Mouse (Mus musculus): ENCODE results near the gene F10. TPM values are rescaled to one million over a fixed set of nuclear protein-coding genes. Genes with fewer than 3 reads are reported as not detected.
"Not testable (repeated sequence)": the region's sequence is repeated elsewhere in the genome, so short reads cannot be mapped to it uniquely, and the experiment has no call there.

Gene F10
- polyA plus RNA-seq, 1 experiment from 2014 or later, result 1.4 TPM

- Histone ChIP-seq H3K4me1 (peaks cover 4% of the 10 kb centered on the region; the same call in 1 of the 2 replicates), H3K4me2 (no peak within 1 kb of the TSS), H3K27me3 (replicated peaks) (0 out of 2 replicates have a peak, but pooled peaks cover 10% of the 10 kb centered on the region), H3K9me3 (no peaks in the 10 kb centered on the region), H3K36me3 (no peaks in the 10 kb centered on the region), H3K27ac (replicated peaks) (no peak within 1 kb of the TSS), H3K9ac (no peak within 1 kb of the TSS), H3K4me3 (no peak within 1 kb of the TSS)
- WGBS, result 66% methylated on average over 17 of the region's 17 CpGs
- ATAC-seq (ENCODE audit: extremely low read depth, insufficient number of reproducible peaks, low FRiP score, low TSS enrichment), result no peak
Measured at GRCm38 (mm10) chr8:13060441-13061150, 23.5 kb downstream of the F10 start, which contains the start of gene Proz. Gene Proz, plus strand, starts transcription at chr8:13060914.

GRCm38 (mm10) chr8:13063112-13063511 lies 26.0 kb downstream of the F10 start:
- Histone ChIP-seq H3K27ac (replicated peaks) (no peak overlapping the region), H3K4me2 (no peak overlapping the region), H3K27me3 (replicated peaks) (0 out of 2 replicates have a peak, but pooled peaks cover 10% of the 10 kb centered on the region), H3K4me3 (no peak overlapping the region), H3K9me3 (no peaks in the 10 kb centered on the region), H3K9ac (no peak overlapping the region), H3K4me1 (peaks cover 2% of the 10 kb centered on the region; the same call in 1 of the 2 replicates), H3K36me3 (no peaks in the 10 kb centered on the region)
- 70% methylated on average over 16 of the region's 16 CpGs for WGBS
- ATAC-seq (ENCODE audit: extremely low read depth, insufficient number of reproducible peaks, low FRiP score, low TSS enrichment), result no peak

- WGBS, result 89% methylated on average over 11 of the region's 11 CpGs
- H3K4me1 ChIP-seq, result no peaks in the 10 kb centered on the region
- ATAC-seq (ENCODE audit: extremely low read depth, insufficient number of reproducible peaks, low FRiP score, low TSS enrichment), result no peak
- no peaks in the 10 kb centered on the region for H3K9me3 ChIP-seq
- H3K4me2 ChIP-seq, result no peak overlapping the region
- H3K27me3 ChIP-seq (replicated peaks), result no peaks in the 10 kb centered on the region
- no peak overlapping the region for H3K27ac ChIP-seq (replicated peaks)
- H3K9ac ChIP-seq, result no peak overlapping the region
- peaks cover 60% of the 10 kb centered on the region for H3K36me3 ChIP-seq
- H3K4me3 ChIP-seq, result no peak overlapping the region
Measured at GRCm38 (mm10) chr8:13073255-13073654, 36.1 kb downstream of the F10 start.

- H3K9me3 ChIP-seq, result no peaks in the 10 kb centered on the region
- H3K4me2 ChIP-seq, result no peak overlapping the region
- no peak overlapping the region for H3K27ac ChIP-seq (replicated peaks)
- H3K4me1 ChIP-seq, result no peaks in the 10 kb centered on the region
- WGBS, result 88% methylated on average over 8 of the region's 8 CpGs
- ATAC-seq (ENCODE audit: extremely low read depth, insufficient number of reproducible peaks, low FRiP score, low TSS enrichment), result no peak
- no peak overlapping the region for H3K9ac ChIP-seq
- no peak overlapping the region for H3K4me3 ChIP-seq
- peaks cover 77% of the 10 kb centered on the region for H3K36me3 ChIP-seq
- H3K27me3 ChIP-seq (replicated peaks), result no peaks in the 10 kb centered on the region
Measured at GRCm38 (mm10) chr8:13075044-13075443, 37.9 kb downstream of the F10 start.

- H3K36me3 ChIP-seq, result peaks cover 82% of the 10 kb centered on the region
- not testable (repeated sequence) for ATAC-seq (ENCODE audit: extremely low read depth, insufficient number of reproducible peaks, low FRiP score, low TSS enrichment); H3K9me3 ChIP-seq; H3K4me3 ChIP-seq; H3K9ac ChIP-seq; H3K27ac ChIP-seq (replicated peaks); H3K4me1 ChIP-seq; H3K27me3 ChIP-seq (replicated peaks); H3K4me2 ChIP-seq
- WGBS, result 94% methylated on average over 1 of the region's 1 CpGs
Measured at GRCm38 (mm10) chr8:13075579-13075978, 38.5 kb downstream of the F10 start.

GRCm38 (mm10) chr8:13077542-13077941 lies 40.4 kb downstream of the F10 start:
- Histone ChIP-seq H3K4me1 (no peaks in the 10 kb centered on the region), H3K27me3 (replicated peaks) (no peaks in the 10 kb centered on the region), H3K9me3 (no peaks in the 10 kb centered on the region), H3K27ac (replicated peaks) (no peak overlapping the region), H3K4me2 (no peak overlapping the region), H3K36me3 (peaks cover 99% of the 10 kb centered on the region), H3K9ac (no peak overlapping the region), H3K4me3 (no peak overlapping the region)
- 84% methylated on average over 7 of the region's 7 CpGs for WGBS
- no peak for ATAC-seq (ENCODE audit: extremely low read depth, insufficient number of reproducible peaks, low FRiP score, low TSS enrichment)

- under 1% methylated on average over 45 of the region's 45 CpGs for WGBS
- H3K27ac ChIP-seq (replicated peaks), result peak overlapping the region; percentile 91
Measured at GRCm38 (mm10) chr8:13104691-13105086, 67.6 kb downstream of the F10 start.

GRCm38 (mm10) chr8:13105087-13105881 lies 68.2 kb downstream of the F10 start, which contains the start of the genes Pcid2 and Cul4a:
Gene Pcid2, minus strand, starts transcription at chr8:13105459.
Gene Cul4a, plus strand, starts transcription at chr8:13105621.
- H3K4me1 ChIP-seq, result peaks cover 49% of the 10 kb centered on the region
- ATAC-seq (ENCODE audit: extremely low read depth, insufficient number of reproducible peaks, low FRiP score, low TSS enrichment), result peak; percentile 91
- H3K27me3 ChIP-seq (replicated peaks), result no peaks in the 10 kb centered on the region
- H3K4me3 ChIP-seq, result peak within 1 kb of the TSS; percentile 94
- WGBS, result under 1% methylated on average over 82 of the region's 87 CpGs
- H3K4me2 ChIP-seq, result peak within 1 kb of the TSS; percentile 91
- no peaks in the 10 kb centered on the region for H3K9me3 ChIP-seq
- peak within 1 kb of the TSS; percentile 98 for H3K9ac ChIP-seq
- peaks cover 28% of the 10 kb centered on the region for H3K36me3 ChIP-seq
- peak within 1 kb of the TSS; percentile 91 for H3K27ac ChIP-seq (replicated peaks)

More at GRCm38 (mm10) chr8:13104691-13105086, 67.6 kb downstream of the F10 start:
- H3K4me2 ChIP-seq, result peak overlapping the region; percentile 91
- H3K27me3 ChIP-seq (replicated peaks), result no peaks in the 10 kb centered on the region
- H3K4me3 ChIP-seq, result peak overlapping the region; percentile 94
- no peaks in the 10 kb centered on the region for H3K9me3 ChIP-seq
- H3K9ac ChIP-seq, result peak overlapping the region; percentile 93
- peaks cover 43% of the 10 kb centered on the region for H3K4me1 ChIP-seq
- peak; percentile 39 for ATAC-seq (ENCODE audit: extremely low read depth, insufficient number of reproducible peaks, low FRiP score, low TSS enrichment)
- peaks cover 34% of the 10 kb centered on the region for H3K36me3 ChIP-seq

- under 1% methylated on average over 62 of the region's 63 CpGs for WGBS
- H3K27me3 ChIP-seq (replicated peaks), result no peaks in the 10 kb centered on the region
- H3K27ac ChIP-seq (replicated peaks), result peak overlapping the region; percentile 90
- no peaks in the 10 kb centered on the region for H3K9me3 ChIP-seq
- H3K36me3 ChIP-seq, result peaks cover 26% of the 10 kb centered on the region
- H3K4me1 ChIP-seq, result peaks cover 55% of the 10 kb centered on the region
- ATAC-seq (ENCODE audit: extremely low read depth, insufficient number of reproducible peaks, low FRiP score, low TSS enrichment), result peak; percentile 49
- peak overlapping the region; percentile 98 for H3K9ac ChIP-seq
- H3K4me3 ChIP-seq, result peak overlapping the region; percentile 94
- peak overlapping the region; percentile 91 for H3K4me2 ChIP-seq
Measured at GRCm38 (mm10) chr8:13105908-13106551, 68.9 kb downstream of the F10 start.

Data from heart, embryonic 13.5 days (tissue).